ENCODE assay signal across 24 mouse cellular contexts in genomic region chr8:45724204-45724603, GRCm38 (mm10).
DNase-seq lines count a peak whose midpoint lies in the region; ATAC-seq and TF ChIP-seq lines count a peak whose summit lies in the region.
"Had no signal": no experiment of that assay in that cellular context is flagged by ENCODE, and none has a peak within 500 bp of the region (broad histone marks: within the 10 kb centered on the region; RNA-seq: fewer than 3 reads in every experiment).

No protein-coding gene starts in this region.

- no peak for ATAC-seq in heart, postnatal 0 days (ENCODE audit: insufficient read depth, low read depth)
- ATAC-seq: forebrain, embryonic 14.5 days; forebrain, embryonic 16.5 days had no signal

- H3K27me3 ChIP-seq in heart, postnatal 0 days (ENCODE audit: control insufficient read depth, insufficient read depth, low read length), result no peaks in the 10 kb centered on the region
- H3K27me3 ChIP-seq in heart, embryonic 10.5 days (ENCODE audit: insufficient read depth, poor library complexity, severe bottlenecking), result no peaks in the 10 kb centered on the region
- H3K27me3 ChIP-seq: embryonic facial prominence, embryonic 15.5 days; forebrain, embryonic 12.5 days had no signal

- no peaks in the 10 kb centered on the region for H3K9me3 ChIP-seq in heart, postnatal 0 days (replicated peaks; ENCODE audit: control insufficient read depth, low read length)
- H3K9me3 ChIP-seq in heart, embryonic 10.5 days, result no peaks in the 10 kb centered on the region
- H3K9me3 ChIP-seq: embryonic facial prominence, embryonic 13.5 days; embryonic facial prominence, embryonic 15.5 days; forebrain, embryonic 10.5 days; forebrain, embryonic 12.5 days had no signal

- peaks cover 12% of the 10 kb centered on the region for H3K4me1 ChIP-seq in heart, postnatal 0 days (ENCODE audit: control insufficient read depth, insufficient read depth)
- H3K4me1 ChIP-seq in heart, embryonic 10.5 days, result no peaks in the 10 kb centered on the region
- H3K4me1 ChIP-seq in cortical plate, adult 2 months (ENCODE audit: control insufficient read depth, insufficient read depth, low read length), result peaks cover 8% of the 10 kb centered on the region; the same call in 1 of the 2 replicates
- H3K4me1 ChIP-seq: embryonic facial prominence, embryonic 13.5 days; embryonic facial prominence, embryonic 15.5 days; forebrain, embryonic 10.5 days; forebrain, embryonic 12.5 days had no signal

- 82% methylated on average over 3 of the region's 3 CpGs for WGBS in heart, postnatal 0 days
- 89% methylated on average over 3 of the region's 3 CpGs for WGBS in heart, embryonic 10.5 days

- no peak for DNase-seq in heart, postnatal 0 days (ENCODE audit: low spot score)
- no peak for DNase-seq in heart, embryonic 10.5 days (ENCODE audit: low spot score)
- DNase-seq in layer of hippocampus, adult 2 months (ENCODE audit: low spot score in 2 of 2), result no peak
- no peak for DNase-seq in layer of hippocampus, adult 9-10 months (ENCODE audit: low spot score)
- peak; percentile 1 for DNase-seq in lung, postnatal 25 days (ENCODE audit: low spot score)
- no peak for DNase-seq in lung, postnatal 4 days
- DNase-seq in adipocyte (ENCODE audit: low spot score), result no peak
- DNase-seq: adrenal gland, adult 8-10 months; adrenal gland, postnatal 14 days; adrenal gland, postnatal 36 days; cerebellum, adult 11-12 months; cerebellum, adult 2 months; cerebellum, adult 9-10 months; cerebellum, postnatal 10 days; cerebellum, postnatal 25 days; embryo, embryonic 11 days had no signal

- no peak overlapping the region for H3K4me3 ChIP-seq in heart, postnatal 0 days (ENCODE audit: low read depth, low read length)
- no peak overlapping the region for H3K4me3 ChIP-seq in heart, embryonic 10.5 days
- H3K4me3 ChIP-seq in layer of hippocampus, adult 2 months, result no peak overlapping the region
- no peak overlapping the region for H3K4me3 ChIP-seq in cortical plate, adult 2 months (ENCODE audit: insufficient read depth, low read length)
- H3K4me3 ChIP-seq: embryonic facial prominence, embryonic 13.5 days; embryonic facial prominence, embryonic 15.5 days; erythroblast, embryonic 14.5 days; forebrain, embryonic 10.5 days; forebrain, embryonic 12.5 days had no signal

- H3K36me3 ChIP-seq in heart, postnatal 0 days (replicated peaks; ENCODE audit: control insufficient read depth, insufficient read depth, low read length), result peaks cover 3% of the 10 kb centered on the region; the same call in 1 of the 2 replicates
- peaks cover 3% of the 10 kb centered on the region; the same call in 1 of the 2 replicates for H3K36me3 ChIP-seq in heart, embryonic 10.5 days
- H3K36me3 ChIP-seq: embryonic facial prominence, embryonic 13.5 days; embryonic facial prominence, embryonic 15.5 days; forebrain, embryonic 10.5 days; forebrain, embryonic 12.5 days had no signal

- TF ChIP-seq CTCF in heart, postnatal 0 days (IDR thresholded peaks at IDR 0.05; ENCODE audit: low read depth), result no peak
- no peak for TF ChIP-seq CTCF in layer of hippocampus, adult 2 months (conservative IDR thresholded peaks at IDR 0.05)
- no peak for TF ChIP-seq CTCF in cortical plate, adult 2 months (IDR thresholded peaks at IDR 0.05; ENCODE audit: extremely low read depth, insufficient read depth, low read length)

- no peak for TF ChIP-seq EP300 in heart, postnatal 0 days (IDR thresholded peaks at IDR 0.05; ENCODE audit: low read depth)

- H3K27ac ChIP-seq in heart, postnatal 0 days (ENCODE audit: low read depth), result peak overlapping the region; percentile 53
- H3K27ac ChIP-seq in heart, embryonic 10.5 days, result no peak overlapping the region
- H3K27ac ChIP-seq in layer of hippocampus, adult 2 months, result peak overlapping the region; percentile 85
- peak overlapping the region; percentile 13; the same call in 1 of the 2 replicates for H3K27ac ChIP-seq in cortical plate, adult 2 months (ENCODE audit: insufficient read depth, low read length)
- H3K27ac ChIP-seq: embryonic facial prominence, embryonic 13.5 days; embryonic facial prominence, embryonic 15.5 days; forebrain, embryonic 10.5 days; forebrain, embryonic 12.5 days had no signal

- TF ChIP-seq POLR2A in cortical plate, adult 2 months (IDR thresholded peaks at IDR 0.05; ENCODE audit: extremely low read depth, insufficient read depth, low read length), result no peak

- no peak overlapping the region for H3K4me2 ChIP-seq in heart, postnatal 0 days (ENCODE audit: low read depth, low read length)
- H3K4me2 ChIP-seq: embryonic facial prominence, embryonic 13.5 days; embryonic facial prominence, embryonic 15.5 days; forebrain, embryonic 12.5 days had no signal

- H3K9ac ChIP-seq in heart, postnatal 0 days (replicated peaks; ENCODE audit: low read depth, low read length), result no peak overlapping the region
- H3K9ac ChIP-seq: embryonic facial prominence, embryonic 13.5 days; embryonic facial prominence, embryonic 15.5 days; forebrain, embryonic 12.5 days had no signal
